Mouse (Mus musculus) MEL (cell line): ENCODE measurements at regions not wholly inside any gene's neighbourhood (a gene's known extent, or its start where the extent isn't known, plus 50 kb on each side); places are given as distances from the start of the nearest gene placed in this dataset.

Source experiments
- DNase-seq: peaks from one replicate; pipeline ENCODE4 v3.0.0; 2011; ENCODE audit warnings: low read depth, low spot score
- H3K27ac ChIP-seq: 2 replicates; pipeline ENCODE4 v1.5.1; 2012; ENCODE audit warnings: low read depth, mild to moderate bottlenecking, control low read depth, low read length, moderate library complexity; ENCODE audit not compliant: control insufficient read depth
- H3K27me3 ChIP-seq, 2 experiments: fragments of 150-350 bp in 1 of 2; sonication (generic) in 1 of 2; 2 replicates each; pipeline ENCODE4 v1.6.1; 2012; ENCODE audit warnings: low read length in 2 of 2, mild to moderate bottlenecking in 2 of 2, improper control_type of control experiment in 1 of 2, moderate library complexity in 1 of 2; ENCODE audit not compliant: insufficient read depth in 2 of 2, control insufficient read depth in 1 of 2
- H3K36me3 ChIP-seq, 2 experiments: 2 replicates each; pipeline ENCODE4 v1.6.1; 2012 to 2014; ENCODE audit warnings: low read length in 2 of 2, improper control_type of control experiment in 1 of 2, inconsistent platforms in 1 of 2, mild to moderate bottlenecking in 1 of 2; ENCODE audit not compliant: insufficient read depth in 2 of 2, control insufficient read depth in 1 of 2
- H3K4me1 ChIP-seq, 2 experiments: fragments of 150-350 bp in 1 of 2; sonication (generic) in 1 of 2; 2 replicates each; pipeline ENCODE4 v1.6.1; 2012; ENCODE audit warnings: low read length in 2 of 2, improper control_type of control experiment in 1 of 2, mild to moderate bottlenecking in 1 of 2; ENCODE audit not compliant: insufficient read depth in 2 of 2, control insufficient read depth in 1 of 2
- H3K4me3 ChIP-seq, 2 experiments: fragments of 150-350 bp in 1 of 2; sonication (generic) in 1 of 2; 2 replicates each; pipeline ENCODE4 v1.5.1; 2012; ENCODE audit warnings: low read depth in 2 of 2, low read length in 2 of 2, mild to moderate bottlenecking in 2 of 2, moderate library complexity in 2 of 2, control low read depth in 1 of 2, improper control_type of control experiment in 1 of 2; ENCODE audit not compliant: control insufficient read depth in 1 of 2, insufficient read depth in 1 of 2
- H3K79me2 ChIP-seq: 2 replicates; pipeline ENCODE4 v1.6.1; 2012; ENCODE audit warnings: mild to moderate bottlenecking, low read length, moderate library complexity; ENCODE audit not compliant: control insufficient read depth, poor library complexity, insufficient read depth
- H3K9ac ChIP-seq: 2 replicates; pipeline ENCODE4 v1.6.1; 2012; ENCODE audit warnings: low read depth, mild to moderate bottlenecking, control low read depth, low read length, moderate library complexity; ENCODE audit not compliant: control insufficient read depth, poor library complexity, severe bottlenecking
- H3K9me3 ChIP-seq: fragments of 150-350 bp; sonication (generic); replicated peaks from 2 replicates; pipeline ENCODE4 v1.6.1; 2012; ENCODE audit warnings: mild to moderate bottlenecking, low read length, improper control_type of control experiment, moderate library complexity; ENCODE audit not compliant: insufficient read depth
- BHLHE40 ChIP-seq: IDR thresholded peaks from 2 replicates; pipeline ENCODE4 v1.6.1; 2012; ENCODE audit warnings: low read depth, mild to moderate bottlenecking, inconsistent platforms, low read length, improper control_type of control experiment, borderline replicate concordance
- CHD2 ChIP-seq: IDR thresholded peaks from 2 replicates; pipeline ENCODE4 v1.6.1; 2011; ENCODE audit warnings: low read length, improper control_type of control experiment
- CTCF ChIP-seq, 3 experiments: IDR thresholded peaks in 2 of 3; conservative IDR thresholded peaks in 1 of 3; 2 replicates each; pipeline ENCODE4 v1.5.1; 2011 to 2012; ENCODE audit warnings: low read length in 3 of 3, low read depth in 2 of 3, mild to moderate bottlenecking in 2 of 3, improper control_type of control experiment in 1 of 3, inconsistent platforms in 1 of 3, mixed read lengths in 1 of 3, moderate library complexity in 1 of 3; ENCODE audit not compliant: control insufficient read depth in 1 of 3, insufficient read depth in 1 of 3, poor library complexity in 1 of 3, severe bottlenecking in 1 of 3
- E2F4 ChIP-seq: IDR thresholded peaks from 2 replicates; pipeline ENCODE4 v1.6.1; 2011; ENCODE audit warnings: low read depth, low read length, improper control_type of control experiment, borderline replicate concordance
- EP300 ChIP-seq, 2 experiments: IDR thresholded peaks; 2 replicates each; pipeline ENCODE4 v1.6.1; 2011; ENCODE audit warnings: improper control_type of control experiment in 2 of 2, low read length in 2 of 2, low read depth in 1 of 2, mild to moderate bottlenecking in 1 of 2
- ETS1 ChIP-seq: IDR thresholded peaks from 2 replicates; pipeline ENCODE4 v1.6.1; 2012; ENCODE audit warnings: low read depth, mild to moderate bottlenecking, inconsistent platforms, low read length, improper control_type of control experiment, moderate library complexity
- GABPA ChIP-seq: IDR thresholded peaks from 2 replicates; pipeline ENCODE4 v1.6.1; 2012; ENCODE audit warnings: low read depth, mild to moderate bottlenecking, inconsistent platforms, low read length, improper control_type of control experiment, moderate library complexity
- KAT2A ChIP-seq: conservative IDR thresholded peaks from 2 replicates; pipeline ENCODE4 v1.6.1; 2012; ENCODE audit warnings: low read depth, low read length, improper control_type of control experiment, inconsistent platforms
- MAZ ChIP-seq: IDR thresholded peaks from 2 replicates; pipeline ENCODE4 v1.6.1; 2012; ENCODE audit warnings: low read depth, mild to moderate bottlenecking, inconsistent platforms, low read length, improper control_type of control experiment
- MXI1 ChIP-seq: IDR thresholded peaks from 2 replicates; pipeline ENCODE4 v1.6.1; 2011; ENCODE audit warnings: mild to moderate bottlenecking, low read depth, low read length, improper control_type of control experiment
- MYB ChIP-seq: IDR thresholded peaks from 2 replicates; pipeline ENCODE4 v1.6.1; 2011; ENCODE audit warnings: mild to moderate bottlenecking, low read depth, low read length, improper control_type of control experiment
- MYC ChIP-seq: IDR thresholded peaks from 2 replicates; pipeline ENCODE4 v1.6.1; 2011; ENCODE audit warnings: low read depth, mild to moderate bottlenecking, low read length, improper control_type of control experiment, moderate library complexity
- NELFE ChIP-seq: IDR thresholded peaks from 2 replicates; pipeline ENCODE4 v1.6.1; 2011; ENCODE audit warnings: low read depth, low read length, improper control_type of control experiment
- NRF1 ChIP-seq: IDR thresholded peaks from 2 replicates; pipeline ENCODE4 v1.6.1; 2014; ENCODE audit warnings: low read depth, mild to moderate bottlenecking, inconsistent platforms, low read length, improper control_type of control experiment, moderate library complexity; ENCODE audit not compliant: poor library complexity, insufficient read depth, severe bottlenecking
- POLR2A ChIP-seq, 2 experiments: IDR thresholded peaks; 2 replicates each; pipeline ENCODE4 v1.6.1; 2011 to 2012; ENCODE audit warnings: low read length in 2 of 2, mild to moderate bottlenecking in 2 of 2, control low read depth in 1 of 2, improper control_type of control experiment in 1 of 2, low read depth in 1 of 2, moderate library complexity in 1 of 2; ENCODE audit not compliant: control insufficient read depth in 1 of 2, insufficient read depth in 1 of 2, poor library complexity in 1 of 2
- POLR2AphosphoS2 ChIP-seq: IDR thresholded peaks from 2 replicates; pipeline ENCODE4 v1.6.1; 2011; ENCODE audit warnings: low read length, improper control_type of control experiment
- RAD21 ChIP-seq: IDR thresholded peaks from 2 replicates; pipeline ENCODE4 v1.6.1; 2011; ENCODE audit warnings: mild to moderate bottlenecking, low read depth, low read length, improper control_type of control experiment
- SMC3 ChIP-seq: IDR thresholded peaks from 2 replicates; pipeline ENCODE4 v1.6.1; 2011; ENCODE audit warnings: low read depth, low read length, improper control_type of control experiment
- TAL1 ChIP-seq: IDR thresholded peaks from 2 replicates; pipeline ENCODE4 v1.6.1; 2012; ENCODE audit warnings: mild to moderate bottlenecking, inconsistent platforms, low read length, moderate library complexity, mixed read lengths
- TCF12 ChIP-seq: IDR thresholded peaks from 2 replicates; pipeline ENCODE4 v1.6.1; 2014; ENCODE audit warnings: low read depth, mild to moderate bottlenecking, inconsistent platforms, low read length, improper control_type of control experiment, moderate library complexity
- UBTF ChIP-seq: IDR thresholded peaks from 2 replicates; pipeline ENCODE4 v1.6.1; 2012; ENCODE audit warnings: low read depth, mild to moderate bottlenecking, inconsistent platforms, low read length, improper control_type of control experiment, moderate library complexity, borderline replicate concordance; ENCODE audit not compliant: insufficient read depth
- USF1 ChIP-seq: IDR thresholded peaks from 2 replicates; pipeline ENCODE4 v1.6.1; 2014; ENCODE audit warnings: low read depth, mild to moderate bottlenecking, inconsistent platforms, low read length, improper control_type of control experiment, moderate library complexity

GRCm38 (mm10) chr13:82432411-82432810 lies 649.5 kb downstream of the Cetn3 start:
- no peak for DNase-seq

GRCm38 (mm10) chr13:82439294-82439693 lies 656.4 kb downstream of the Cetn3 start:
- no peak overlapping the region for H3K4me3 ChIP-seq
- no peaks in the 10 kb centered on the region for H3K36me3 ChIP-seq
- H3K79me2 ChIP-seq, result no peaks in the 10 kb centered on the region
- no peak for DNase-seq
- no peaks in the 10 kb centered on the region for H3K4me1 ChIP-seq
- no peaks in the 10 kb centered on the region for H3K27me3 ChIP-seq
- H3K9me3 ChIP-seq, result no peaks in the 10 kb centered on the region
- TF ChIP-seq MYC (no peak), EP300 (IDR thresholded peaks at IDR 0.05; ENCODE audit: low read depth in 1 of 2, low read length in 2 of 2) (no peak), MXI1 (no peak), USF1 (no peak), MYB (no peak), E2F4 (no peak), SMC3 (no peak), BHLHE40 (no peak), GABPA (no peak), ETS1 (no peak), CTCF (IDR thresholded peaks at IDR 0.05 in 2 of 3, conservative IDR thresholded peaks at IDR 0.05 in 1 of 3; ENCODE audit: control insufficient read depth in 1 of 3, insufficient read depth in 1 of 3, low read depth in 2 of 3, low read length in 3 of 3, poor library complexity in 1 of 3, severe bottlenecking in 1 of 3) (no peak), NRF1 (no peak), CHD2 (no peak), MAZ (no peak), TCF12 (no peak)
- no peak overlapping the region for H3K27ac ChIP-seq
- no peak overlapping the region for H3K9ac ChIP-seq

More at GRCm38 (mm10) chr13:82432411-82432810, 649.5 kb downstream of the Cetn3 start:
- H3K4me3 ChIP-seq, result no peak overlapping the region
- H3K9ac ChIP-seq, result no peak overlapping the region
- no peak overlapping the region for H3K27ac ChIP-seq
- H3K9me3 ChIP-seq, result no peaks in the 10 kb centered on the region
- no peaks in the 10 kb centered on the region for H3K27me3 ChIP-seq
- H3K4me1 ChIP-seq, result no peaks in the 10 kb centered on the region
- no peaks in the 10 kb centered on the region for H3K79me2 ChIP-seq
- TF ChIP-seq RAD21, result no peak
- TF ChIP-seq NRF1, result no peak
- no peak for TF ChIP-seq MXI1
- no peaks in the 10 kb centered on the region for H3K36me3 ChIP-seq

GRCm38 (mm10) chr13:82453650-82454049 lies 670.8 kb downstream of the Cetn3 start:
- no peaks in the 10 kb centered on the region for H3K36me3 ChIP-seq
- no peaks in the 10 kb centered on the region for H3K79me2 ChIP-seq
- H3K9ac ChIP-seq, result no peak overlapping the region
- H3K4me3 ChIP-seq, result no peak overlapping the region
- H3K27me3 ChIP-seq, result no peaks in the 10 kb centered on the region
- no peak overlapping the region for H3K27ac ChIP-seq
- H3K9me3 ChIP-seq, result no peaks in the 10 kb centered on the region
- H3K4me1 ChIP-seq, result no peaks in the 10 kb centered on the region
- DNase-seq, result no peak
- TF ChIP-seq MYC, result no peak
- TF ChIP-seq POLR2AphosphoS2, result no peak
- TF ChIP-seq MAZ, result no peak
- no peak for TF ChIP-seq UBTF
- no peak for TF ChIP-seq NELFE
- no peak for TF ChIP-seq KAT2A
- no peak for TF ChIP-seq USF1
- no peak for TF ChIP-seq CHD2
- no peak for TF ChIP-seq GABPA
- TF ChIP-seq ETS1, result no peak
- no peak for TF ChIP-seq POLR2A (IDR thresholded peaks at IDR 0.05; ENCODE audit: control insufficient read depth in 1 of 2, insufficient read depth in 1 of 2, low read depth in 1 of 2, low read length in 2 of 2, poor library complexity in 1 of 2)
- TF ChIP-seq E2F4, result no peak
- no peak for TF ChIP-seq TAL1
- TF ChIP-seq, all 39 proteins: peak for 0
